Mouse (Mus musculus): ENCODE results near the gene Htr1b. TPM values are rescaled to one million over a fixed set of nuclear protein-coding genes. Genes with fewer than 3 reads are reported as not detected.

Htr1b gene
- 0.58 and 0.74 TPM in 2 replicates for polyA plus RNA-seq (2016; fragmentation: Nextera tagmentation; extraction: Ambion mirVana)

GRCm38 (mm10) chr9:81633437-81633973 is at the start of gene Htr1b:
Htr1b (minus strand) TSS chr9:81633828.
- Histone ChIP-seq H3K4me1 (peaks cover 22% of the 10 kb centered on the region), H3K27me3 (ENCODE audit: insufficient read depth, poor library complexity, severe bottlenecking) (peaks cover 24% of the 10 kb centered on the region), H3K4me3 (peak within 1 kb of the TSS; percentile 77), H3K9me3 (no peaks in the 10 kb centered on the region), H3K27ac (peak within 1 kb of the TSS; percentile 85), H3K36me3 (no peaks in the 10 kb centered on the region)
- WGBS, result 0% methylated on average over 26 of the region's 26 CpGs
- DNase-seq (ENCODE audit: low spot score), result peak; percentile 78

GRCm38 (mm10) chr9:81676716-81677115 is 43.1 kb upstream of the Htr1b start:
- Histone ChIP-seq H3K36me3 (no peaks in the 10 kb centered on the region), H3K4me3 (no peak overlapping the region), H3K4me1 (no peaks in the 10 kb centered on the region), H3K27me3 (ENCODE audit: insufficient read depth, poor library complexity, severe bottlenecking) (no peaks in the 10 kb centered on the region), H3K9me3 (peaks cover 4% of the 10 kb centered on the region), H3K27ac (no peak overlapping the region)
- DNase-seq (ENCODE audit: low spot score), result no peak
- 93% methylated on average over 1 of the region's 1 CpGs for WGBS

- WGBS, result 87% methylated on average over 1 of the region's 1 CpGs
These were observed 3.9 kb upstream of the Htr1b start for GRCm38 (mm10) chr9:81637486-81637885.

GRCm38 (mm10) chr9:81635109-81635508 is 1.5 kb upstream of the Htr1b start:
- WGBS, result 9% methylated on average over 8 of the region's 8 CpGs
- Histone ChIP-seq H3K9me3 (no peaks in the 10 kb centered on the region), H3K36me3 (no peaks in the 10 kb centered on the region), H3K27me3 (ENCODE audit: insufficient read depth, poor library complexity, severe bottlenecking) (peaks cover 24% of the 10 kb centered on the region), H3K4me3 (no peak overlapping the region), H3K4me1 (peaks cover 22% of the 10 kb centered on the region), H3K27ac (no peak overlapping the region)
- peak; percentile 76 for DNase-seq (ENCODE audit: low spot score)

More at GRCm38 (mm10) chr9:81637486-81637885, 3.9 kb upstream of the Htr1b start:
- Histone ChIP-seq H3K27ac (no peak overlapping the region), H3K4me1 (peaks cover 13% of the 10 kb centered on the region), H3K9me3 (no peaks in the 10 kb centered on the region), H3K27me3 (ENCODE audit: insufficient read depth, poor library complexity, severe bottlenecking) (peaks cover 7% of the 10 kb centered on the region; the same call in 1 of the 2 replicates), H3K4me3 (no peak overlapping the region), H3K36me3 (no peaks in the 10 kb centered on the region)
- no peak for DNase-seq (ENCODE audit: low spot score)

- Histone ChIP-seq H3K4me3 (peak overlapping the region; percentile 77), H3K27me3 (ENCODE audit: insufficient read depth, poor library complexity, severe bottlenecking) (peaks cover 24% of the 10 kb centered on the region), H3K27ac (no peak overlapping the region), H3K36me3 (no peaks in the 10 kb centered on the region), H3K9me3 (no peaks in the 10 kb centered on the region), H3K4me1 (peaks cover 22% of the 10 kb centered on the region)
- DNase-seq (ENCODE audit: low spot score), result no peak
- WGBS, result 2% methylated on average over 10 of the region's 10 CpGs
These were observed 535 bp upstream of the Htr1b start for GRCm38 (mm10) chr9:81634163-81634562.

- H3K36me3 ChIP-seq, result no peaks in the 10 kb centered on the region
- H3K4me1 ChIP-seq, result peaks cover 22% of the 10 kb centered on the region
- H3K27ac ChIP-seq, result peak overlapping the region; percentile 85
- peaks cover 24% of the 10 kb centered on the region for H3K27me3 ChIP-seq (ENCODE audit: insufficient read depth, poor library complexity, severe bottlenecking)
- under 1% methylated on average over 47 of the region's 47 CpGs for WGBS
- no peaks in the 10 kb centered on the region for H3K9me3 ChIP-seq
- DNase-seq (ENCODE audit: low spot score), result peak; percentile 78
- peak overlapping the region; percentile 77 for H3K4me3 ChIP-seq
These were observed 742 bp downstream of the Htr1b start for GRCm38 (mm10) chr9:81632736-81633436.

- whole genome bisulfite sequencing, result under 1% methylated on average over 31 of the region's 31 CpGs
- no peaks in the 10 kb centered on the region for H3K36me3 ChIP-seq
- H3K4me3 ChIP-seq, result peak overlapping the region; percentile 77
- DNase-seq (ENCODE audit: low spot score), result no peak
- H3K4me1 ChIP-seq, result peaks cover 22% of the 10 kb centered on the region
- H3K27ac ChIP-seq, result peak overlapping the region; percentile 85
- no peaks in the 10 kb centered on the region for H3K9me3 ChIP-seq
- peaks cover 24% of the 10 kb centered on the region for H3K27me3 ChIP-seq (ENCODE audit: insufficient read depth, poor library complexity, severe bottlenecking)
These were observed 1.4 kb downstream of the Htr1b start for GRCm38 (mm10) chr9:81632191-81632735.

GRCm38 (mm10) chr9:81631581-81632091 is 2.0 kb downstream of the Htr1b start:
- H3K27me3 ChIP-seq (ENCODE audit: insufficient read depth, poor library complexity, severe bottlenecking), result peaks cover 24% of the 10 kb centered on the region
- H3K27ac ChIP-seq, result 0 out of 2 replicates have a peak overlapping the region, but pooled peaks have one; percentile 85
- WGBS, result 4% methylated on average over 27 of the region's 27 CpGs
- H3K9me3 ChIP-seq, result no peaks in the 10 kb centered on the region
- DNase-seq (ENCODE audit: low spot score), result peak; percentile 78
- H3K4me3 ChIP-seq, result peak overlapping the region; percentile 77
- H3K36me3 ChIP-seq, result no peaks in the 10 kb centered on the region
- H3K4me1 ChIP-seq, result peaks cover 22% of the 10 kb centered on the region

GRCm38 (mm10) chr9:81626899-81627606 is 6.6 kb downstream of the Htr1b start:
- no peaks in the 10 kb centered on the region for H3K9me3 ChIP-seq
- peak; percentile 84 for DNase-seq (ENCODE audit: low spot score)
- H3K27me3 ChIP-seq (ENCODE audit: insufficient read depth, poor library complexity, severe bottlenecking), result peaks cover 12% of the 10 kb centered on the region
- H3K36me3 ChIP-seq, result no peaks in the 10 kb centered on the region
- H3K4me3 ChIP-seq, result no peak overlapping the region
- WGBS, result 35% methylated on average over 9 of the region's 9 CpGs
- peaks cover 5% of the 10 kb centered on the region for H3K4me1 ChIP-seq
- no peak overlapping the region for H3K27ac ChIP-seq

GRCm38 (mm10) chr9:81625898-81626297 is 7.7 kb downstream of the Htr1b start:
- peaks cover 2% of the 10 kb centered on the region; the same call in 1 of the 2 replicates for H3K27me3 ChIP-seq (ENCODE audit: insufficient read depth, poor library complexity, severe bottlenecking)
- no peaks in the 10 kb centered on the region for H3K36me3 ChIP-seq
- H3K9me3 ChIP-seq, result no peaks in the 10 kb centered on the region
- no peak overlapping the region for H3K4me3 ChIP-seq
- H3K27ac ChIP-seq, result no peak overlapping the region
- no peak for DNase-seq (ENCODE audit: low spot score)
- no peaks in the 10 kb centered on the region for H3K4me1 ChIP-seq

GRCm38 (mm10) chr9:81622873-81623272 is 10.8 kb downstream of the Htr1b start:
- Histone ChIP-seq H3K27ac (no peak overlapping the region), H3K9me3 (no peaks in the 10 kb centered on the region), H3K4me1 (no peaks in the 10 kb centered on the region), H3K27me3 (ENCODE audit: insufficient read depth, poor library complexity, severe bottlenecking) (no peaks in the 10 kb centered on the region), H3K4me3 (no peak overlapping the region), H3K36me3 (no peaks in the 10 kb centered on the region)
- DNase-seq (ENCODE audit: low spot score), result no peak
- 67% methylated on average over 5 of the region's 5 CpGs for WGBS

GRCm38 (mm10) chr9:81611022-81611421 is 22.6 kb downstream of the Htr1b start:
- no peaks in the 10 kb centered on the region for H3K27me3 ChIP-seq (ENCODE audit: insufficient read depth, poor library complexity, severe bottlenecking)
- DNase-seq (ENCODE audit: low spot score), result no peak
- no peaks in the 10 kb centered on the region for H3K4me1 ChIP-seq
- H3K27ac ChIP-seq, result no peak overlapping the region
- no peaks in the 10 kb centered on the region for H3K9me3 ChIP-seq
- H3K4me3 ChIP-seq, result no peak overlapping the region
- 78% methylated on average over 4 of the region's 4 CpGs for WGBS
- H3K36me3 ChIP-seq, result no peaks in the 10 kb centered on the region
